Mouse (Mus musculus) liver, adult (tissue): ENCODE results near the gene Syt3.

Experiments
- GATA4 ChIP-seq: IDR thresholded peaks from 2 replicates; pipeline ENCODE4 v1.6.1; 2014; ENCODE audit warnings: mild to moderate bottlenecking, low read length; ENCODE audit not compliant: insufficient replicate concordance

Syt3 gene

DNA sequence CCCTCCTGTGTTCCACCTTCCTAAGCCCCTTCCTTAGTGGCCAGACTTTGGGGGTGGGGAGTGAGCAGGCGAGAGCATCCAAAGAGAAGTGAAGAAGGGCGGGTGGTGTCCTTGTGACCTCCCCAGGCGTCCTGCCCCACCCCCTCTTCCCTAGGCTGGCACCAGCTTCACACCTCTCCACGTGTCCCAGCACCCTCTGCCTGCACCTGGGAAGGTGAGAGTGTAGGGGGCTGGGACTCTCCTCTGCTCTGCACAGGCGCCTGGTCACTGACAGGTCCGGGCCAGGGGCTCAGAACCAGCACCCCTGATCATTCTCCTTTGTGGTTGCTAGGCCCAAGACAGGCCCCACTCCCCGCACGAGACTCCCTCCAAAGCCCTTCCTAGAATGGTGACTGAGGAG lies 43.8 kb downstream of the Syt3 start:
- TF ChIP-seq GATA4 = no peak

GRCm38 (mm10) chr7:44428171-44428950 lies 44.5 kb downstream of the Syt3 start:
- TF ChIP-seq GATA4 = no peak

GRCm38 (mm10) chr7:44428968-44429521 lies 45.1 kb downstream of the Syt3 start, which contains the start of gene Lrrc4b:
Lrrc4b (plus strand) TSS chr7:44429018.
- no peak for TF ChIP-seq GATA4

GRCm38 (mm10) chr7:44429534-44430488 lies 45.9 kb downstream of the Syt3 start:
- no peak for TF ChIP-seq GATA4

DNA sequence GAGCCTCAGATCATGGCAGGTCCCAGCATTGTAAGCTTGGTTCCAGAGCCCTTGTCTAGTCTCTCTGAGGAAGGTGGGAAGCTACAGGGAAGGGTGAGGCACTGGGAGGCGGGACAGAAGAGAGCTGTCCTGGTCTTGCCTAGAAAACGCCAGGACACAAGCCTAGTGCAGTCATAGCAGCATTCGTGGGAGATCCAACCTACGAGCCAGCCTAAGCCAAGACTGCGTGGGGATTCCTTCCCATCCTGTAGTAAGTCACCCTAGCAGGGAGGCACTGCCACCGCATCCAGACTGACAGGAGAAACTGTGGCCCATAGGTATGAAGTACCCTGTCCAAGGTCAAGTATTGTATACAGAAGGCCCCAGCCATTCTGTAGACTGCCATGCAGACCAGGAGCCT lies 48.6 kb downstream of the Syt3 start:
- TF ChIP-seq GATA4 = no peak

- TF ChIP-seq GATA4 = no peak
Measured at GRCm38 (mm10) chr7:44433371-44433770, 49.5 kb downstream of the Syt3 start.

DNA sequence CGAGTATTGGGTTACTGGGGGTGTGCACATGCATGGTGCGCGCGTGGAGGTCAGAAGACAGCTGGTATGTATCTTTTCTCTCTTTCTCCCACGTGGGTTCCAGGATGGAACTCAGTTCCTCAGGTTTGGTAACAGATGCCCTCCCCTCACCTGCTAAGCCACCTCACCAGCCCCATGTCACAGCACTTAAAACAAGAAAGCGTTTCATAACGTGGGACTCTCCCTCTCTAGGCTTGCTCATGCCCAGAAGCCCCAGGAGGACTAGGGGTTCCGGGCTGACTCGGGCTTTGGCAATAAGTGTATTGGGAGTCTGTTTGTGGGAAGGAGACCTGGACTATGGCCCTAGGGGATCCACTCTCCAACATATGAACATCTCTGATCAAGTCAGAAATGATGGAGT lies 50.2 kb downstream of the Syt3 start:
- TF ChIP-seq GATA4 = no peak

DNA sequence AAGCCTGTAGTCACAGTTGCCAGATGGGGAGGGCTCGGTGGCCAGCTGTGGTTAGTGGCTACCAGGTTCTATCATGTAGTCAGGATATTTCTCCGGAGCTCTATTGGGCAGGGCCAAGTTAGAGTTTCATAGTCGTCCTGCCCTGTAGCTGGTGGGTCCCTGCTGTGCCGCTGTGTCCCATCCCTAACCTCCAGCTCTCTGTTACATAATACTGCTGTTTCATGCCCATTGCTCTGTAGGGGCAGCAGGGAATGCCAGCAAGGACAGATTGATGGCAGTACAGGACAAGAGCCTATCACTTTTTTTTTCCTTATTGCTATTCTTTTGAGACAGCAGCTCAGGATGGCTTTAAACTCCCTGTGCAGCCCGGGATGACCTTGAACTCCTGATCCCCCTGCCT lies 51.9 kb downstream of the Syt3 start:
- no peak for TF ChIP-seq GATA4

DNA sequence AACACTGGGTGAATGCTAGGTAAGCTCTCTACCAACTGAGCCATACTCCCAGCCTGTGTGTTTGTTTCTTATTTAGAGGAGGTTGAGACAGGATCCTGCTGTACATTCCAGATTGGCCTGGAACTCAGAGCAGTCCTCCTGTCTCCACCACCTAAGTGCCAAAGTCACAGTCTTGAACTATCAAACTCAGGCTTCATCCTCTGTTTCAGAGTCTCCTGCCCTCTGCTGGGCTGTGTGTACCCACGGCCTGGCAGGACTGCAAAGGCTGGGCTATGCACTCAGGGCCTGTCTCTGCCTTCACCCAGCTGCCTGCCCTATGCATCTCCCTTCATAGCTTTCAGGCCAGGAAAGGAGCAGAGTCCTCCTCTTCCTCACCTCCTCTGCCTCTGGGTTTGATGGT lies 52.4 kb downstream of the Syt3 start:
- no peak for TF ChIP-seq GATA4

- no peak for TF ChIP-seq GATA4
Measured at GRCm38 (mm10) chr7:44437188-44437587, 53.3 kb downstream of the Syt3 start.

- no peak for TF ChIP-seq GATA4
Measured at GRCm38 (mm10) chr7:44437933-44438332, 54.0 kb downstream of the Syt3 start.

GRCm38 (mm10) chr7:44439696-44440095 lies 55.8 kb downstream of the Syt3 start:
- TF ChIP-seq GATA4 = no peak

DNA sequence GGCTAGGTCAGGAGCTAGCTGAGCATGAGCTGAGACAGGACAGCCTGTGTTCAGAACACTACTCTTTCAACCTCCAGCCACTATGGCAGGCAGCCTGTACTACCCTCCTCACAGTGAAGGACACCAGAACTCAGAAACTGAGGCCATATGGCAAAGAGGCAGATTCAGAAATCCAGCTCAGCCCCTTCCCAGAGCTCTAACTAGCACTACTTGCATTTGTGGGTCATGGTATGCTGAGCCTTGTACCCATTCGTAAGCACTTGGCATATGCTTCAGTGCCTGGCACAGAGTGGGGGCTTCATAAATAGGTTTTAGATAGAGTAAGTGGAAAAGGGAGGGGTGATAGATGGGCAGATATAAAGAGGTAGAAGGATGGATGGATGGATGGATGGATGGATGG lies 56.6 kb downstream of the Syt3 start:
- TF ChIP-seq GATA4 = no peak

GRCm38 (mm10) chr7:44441180-44441579 lies 57.3 kb downstream of the Syt3 start:
- TF ChIP-seq GATA4 = no peak

- TF ChIP-seq GATA4 = no peak
Measured at GRCm38 (mm10) chr7:44441648-44442109, 57.8 kb downstream of the Syt3 start.
